Mouse (Mus musculus) urinary bladder, postnatal 10 days (tissue): ENCODE results near the gene Gstp2.
A peak's percentile ranks its signal among the peaks of the same experiment; 100 is the strongest.
"Not testable (repeated sequence)": the region's sequence is repeated elsewhere in the genome, so short reads cannot be mapped to it uniquely, and the experiment has no call there.

Experiments
- DNase-seq: peaks from one replicate; pipeline ENCODE4 v3.0.0; 2022; ENCODE audit warnings: low spot score

Gstp2 gene

DNA sequence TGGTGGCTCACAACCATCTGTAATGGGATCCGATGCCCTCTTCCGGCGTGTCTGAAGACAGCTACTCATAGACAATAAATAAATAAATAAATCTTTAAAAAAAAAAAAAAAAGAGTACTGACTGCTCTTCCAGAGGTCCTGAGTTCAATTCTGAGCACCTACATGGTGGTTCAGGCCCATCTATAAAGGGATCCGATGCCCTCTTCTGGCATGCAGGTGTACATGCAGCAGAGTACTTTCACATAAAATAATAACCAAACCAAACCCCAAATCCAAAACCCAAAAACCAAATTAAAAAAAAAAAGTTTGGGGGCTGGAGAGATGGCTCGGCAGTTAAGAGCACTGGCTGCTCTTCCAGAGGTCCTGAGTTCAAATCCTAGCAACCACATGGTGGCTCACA lies 3.2 kb upstream of the Gstp2 start:
- not testable (repeated sequence) for DNase-seq

DNA sequence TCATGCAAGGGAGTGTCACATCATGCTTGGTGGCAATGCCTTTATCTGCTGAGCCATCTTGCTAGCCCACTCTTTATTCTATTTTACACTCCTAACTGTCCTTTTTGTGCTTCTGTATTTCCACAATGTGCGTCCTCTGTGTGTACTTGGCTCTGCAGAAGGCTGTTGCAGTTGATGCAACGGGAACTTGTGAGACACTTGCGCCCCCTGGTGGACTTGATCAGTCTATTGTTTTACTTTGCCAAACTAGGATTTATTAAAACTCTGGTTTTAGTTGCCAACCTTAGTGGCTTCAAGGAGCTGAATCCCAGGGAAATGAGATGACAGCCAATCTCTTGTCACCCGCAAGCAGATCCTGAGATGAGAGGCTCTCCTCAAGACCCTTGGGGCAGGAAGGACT lies 2.0 kb upstream of the Gstp2 start:
- no peak for DNase-seq

DNA sequence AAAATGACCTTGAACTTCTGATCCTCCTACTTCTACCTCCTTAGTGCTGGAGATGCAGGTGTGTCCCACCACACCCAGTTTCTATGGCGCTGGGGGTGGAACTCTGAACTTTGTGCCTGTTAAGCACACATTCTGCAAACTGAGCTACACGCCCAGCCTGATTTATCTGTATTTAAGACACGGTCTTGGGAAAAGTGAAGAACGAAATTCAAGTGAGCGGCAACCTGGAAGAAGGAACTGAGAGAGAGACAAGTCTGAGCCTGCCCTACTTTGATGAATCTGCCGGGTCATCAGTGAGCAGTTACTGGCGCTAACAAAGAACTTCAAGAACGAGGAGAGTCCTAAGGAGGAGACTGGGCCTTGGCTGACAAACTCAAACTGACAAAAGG lies 1.0 kb upstream of the Gstp2 start:
- no peak for DNase-seq

DNA sequence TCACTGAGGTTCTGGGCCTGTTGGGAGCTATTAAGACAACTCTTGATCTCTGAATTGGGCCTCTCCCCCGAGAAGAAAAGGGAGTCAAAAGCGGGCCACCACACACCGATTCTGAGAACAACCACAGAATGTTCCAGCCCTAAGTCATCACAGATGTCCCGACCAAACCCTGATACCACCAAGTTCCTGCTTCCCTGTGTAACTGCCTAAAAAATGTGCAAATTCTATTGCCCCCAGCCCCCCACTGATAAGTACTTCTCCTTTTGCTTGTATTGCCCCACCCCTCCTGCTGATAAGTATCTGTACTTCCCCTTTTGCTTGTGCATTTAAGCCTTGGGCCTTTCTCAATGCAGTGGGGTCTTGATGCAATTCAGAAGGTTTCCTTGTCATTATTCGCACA lies 1.7 kb downstream of the Gstp2 start:
- DNase-seq, result not testable (repeated sequence)

DNA sequence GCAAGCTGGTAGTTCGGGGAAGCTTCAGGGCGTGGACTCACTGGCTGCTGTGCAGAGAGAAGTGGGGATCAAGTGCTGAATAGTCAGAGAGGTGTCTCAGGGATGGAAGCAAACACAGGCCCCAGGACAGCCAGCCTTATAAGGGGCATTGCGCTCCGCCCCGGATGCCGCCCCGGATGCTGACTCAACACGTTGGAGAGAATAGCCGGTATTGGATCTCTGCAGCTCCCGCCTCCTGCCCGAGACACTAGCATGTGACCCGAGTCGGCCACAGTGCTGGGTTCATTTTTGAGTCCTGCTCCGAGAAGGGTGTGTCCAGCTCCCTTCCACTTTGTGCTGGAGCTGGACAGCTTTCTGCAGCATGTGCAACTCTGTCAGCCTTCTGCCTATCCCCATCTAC lies 3.7 kb downstream of the Gstp2 start:
- DNase-seq, result no peak

DNA sequence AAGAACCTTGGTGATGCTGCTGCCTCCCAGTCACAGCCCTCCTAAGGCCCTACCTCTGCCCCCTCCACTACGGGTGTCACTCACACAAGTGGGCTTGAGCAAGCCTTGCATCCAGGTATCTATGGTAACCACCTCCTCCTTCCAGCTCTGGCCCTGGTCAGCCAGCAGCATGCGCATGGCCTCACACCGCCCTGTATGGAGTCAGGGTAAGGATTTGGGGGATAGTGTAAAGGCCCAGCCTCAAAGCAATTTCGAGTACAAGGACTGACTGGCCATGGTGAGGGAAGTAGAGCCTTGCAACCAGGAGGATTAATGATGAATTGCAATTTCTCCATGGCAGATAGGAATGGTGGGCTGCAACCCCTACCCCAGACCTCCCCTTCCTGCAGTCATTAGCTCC lies 4.3 kb downstream of the Gstp2 start:
- DNase-seq, result not testable (repeated sequence)

DNA sequence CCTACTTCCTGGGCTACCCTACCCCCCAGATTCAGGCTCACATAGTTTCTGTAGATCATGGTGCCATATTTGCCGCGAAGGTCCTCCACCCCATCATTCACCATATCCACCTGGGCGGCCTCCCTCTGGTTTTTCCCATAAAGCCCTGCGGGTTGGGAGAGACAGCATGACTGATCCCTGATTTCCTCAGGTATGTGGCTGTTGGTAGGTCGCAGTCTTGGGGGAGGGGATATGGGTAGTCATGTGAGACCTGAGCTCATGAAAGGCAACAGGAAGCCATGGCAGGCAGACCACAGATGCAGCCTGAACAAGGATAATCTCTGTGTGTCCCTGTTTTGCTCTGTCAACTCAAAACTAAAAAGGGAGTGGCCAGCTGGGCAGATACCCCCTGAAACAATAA lies 4.9 kb downstream of the Gstp2 start:
- DNase-seq, result not testable (repeated sequence)

DNA sequence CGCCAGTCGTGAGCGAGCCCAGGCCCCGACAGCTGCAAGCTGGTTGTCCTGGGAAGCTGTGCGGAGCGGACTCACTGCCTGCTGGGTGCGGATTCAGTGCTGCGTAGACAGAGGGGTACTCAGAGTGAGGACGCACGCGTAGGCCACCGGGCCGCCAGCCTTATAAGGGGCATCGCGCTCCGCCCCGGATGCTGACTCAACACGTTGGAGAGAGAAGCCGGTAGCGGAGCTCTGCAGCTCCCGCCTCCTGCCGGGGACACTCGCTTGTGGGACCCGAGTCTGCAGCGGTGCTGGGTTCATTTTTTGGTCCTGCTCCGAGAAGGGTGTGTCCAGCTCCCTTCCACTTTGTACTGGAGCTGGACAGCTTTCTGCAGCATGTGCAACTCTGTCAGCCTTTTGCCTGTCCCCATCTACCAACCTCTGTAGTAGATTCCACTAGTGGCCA lies 8.0 kb downstream of the Gstp2 start, which contains the start of gene Gstp1:
Gstp1 (minus strand) TSS at position 198 of the 445 bp plus-strand sequence.
- DNase-seq, result peak; percentile 47

DNA sequence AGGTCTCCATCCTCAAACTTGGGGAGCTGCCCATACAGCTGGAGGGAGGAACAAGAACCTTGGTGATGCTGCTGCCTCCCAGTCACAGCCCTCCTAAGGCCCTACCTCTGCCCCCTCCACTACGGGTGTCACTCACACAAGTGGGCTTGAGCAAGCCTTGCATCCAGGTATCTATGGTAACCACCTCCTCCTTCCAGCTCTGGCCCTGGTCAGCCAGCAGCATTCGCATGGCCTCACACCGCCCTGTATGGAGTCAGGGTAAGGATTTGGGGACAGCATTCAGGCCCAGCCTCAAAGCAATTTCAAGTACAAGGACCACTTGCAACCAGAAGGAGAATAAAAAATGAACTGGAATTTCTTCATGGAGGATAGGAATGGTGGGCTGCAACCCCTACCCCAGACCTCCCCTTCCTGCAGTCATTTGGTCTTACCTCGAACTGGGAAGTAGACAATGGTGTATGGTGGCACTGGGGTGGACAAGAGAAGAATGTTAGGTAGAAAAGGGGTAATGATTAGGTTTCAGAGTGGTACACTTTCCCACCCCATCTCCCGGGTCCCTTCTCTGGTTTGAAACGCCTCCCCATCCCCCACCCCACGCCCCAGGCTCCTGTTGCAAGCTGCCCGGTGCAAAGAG lies 8.6 kb downstream of the Gstp2 start:
- not testable (repeated sequence) for DNase-seq

DNA sequence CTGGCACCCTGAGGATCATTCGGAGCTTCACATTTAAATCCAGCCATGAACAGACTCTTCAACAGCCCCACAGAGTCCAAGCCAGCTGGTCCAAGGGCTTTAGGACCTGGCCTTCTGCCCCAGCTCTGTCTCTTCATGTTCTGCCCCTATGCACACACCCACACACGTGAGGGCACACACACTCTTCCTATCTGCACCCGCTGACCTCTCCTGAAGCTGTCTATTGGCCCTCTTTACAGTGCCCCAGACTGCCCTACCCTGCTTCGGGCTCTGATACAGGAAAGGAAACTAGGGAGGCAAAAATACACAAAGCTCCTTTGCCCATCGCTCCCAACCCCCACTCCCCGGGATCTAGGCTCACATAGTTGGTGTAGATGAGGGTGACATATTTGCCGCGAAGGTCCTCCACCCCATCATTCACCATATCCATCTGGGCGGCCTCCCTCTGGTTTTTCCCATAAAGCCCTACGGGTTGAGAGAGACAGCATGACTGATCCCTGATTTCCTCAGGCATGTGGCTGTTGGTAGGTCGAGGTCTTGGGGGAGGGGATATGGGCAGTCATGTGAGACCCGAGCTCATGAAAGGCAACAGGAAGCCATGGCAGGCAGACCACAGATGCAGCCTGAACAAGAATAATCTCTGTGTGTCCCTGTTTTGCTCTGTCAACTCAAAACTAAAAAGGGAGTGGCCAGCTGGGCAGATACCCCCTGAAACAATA lies 9.3 kb downstream of the Gstp2 start:
- DNase-seq, result no peak

DNA sequence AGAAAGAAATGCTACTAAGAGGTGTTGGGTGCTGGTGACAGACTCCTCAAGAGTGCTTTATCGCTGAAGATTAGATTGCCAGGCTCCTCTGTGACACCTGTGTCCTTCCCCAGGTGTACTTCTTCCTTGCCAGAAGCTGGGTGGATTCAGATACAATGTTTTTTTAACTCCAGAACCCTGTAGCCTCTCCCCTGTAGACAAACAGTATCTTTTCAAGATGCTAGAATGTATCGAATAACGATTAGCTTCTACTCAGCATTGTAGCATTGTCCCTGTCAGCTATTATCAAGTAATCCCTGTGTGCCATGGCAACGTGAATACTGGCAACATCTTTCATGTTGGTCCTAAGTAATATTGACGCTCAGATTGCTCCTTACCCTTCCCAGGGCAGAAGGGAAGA lies 12.1 kb downstream of the Gstp2 start:
- no peak for DNase-seq

DNA sequence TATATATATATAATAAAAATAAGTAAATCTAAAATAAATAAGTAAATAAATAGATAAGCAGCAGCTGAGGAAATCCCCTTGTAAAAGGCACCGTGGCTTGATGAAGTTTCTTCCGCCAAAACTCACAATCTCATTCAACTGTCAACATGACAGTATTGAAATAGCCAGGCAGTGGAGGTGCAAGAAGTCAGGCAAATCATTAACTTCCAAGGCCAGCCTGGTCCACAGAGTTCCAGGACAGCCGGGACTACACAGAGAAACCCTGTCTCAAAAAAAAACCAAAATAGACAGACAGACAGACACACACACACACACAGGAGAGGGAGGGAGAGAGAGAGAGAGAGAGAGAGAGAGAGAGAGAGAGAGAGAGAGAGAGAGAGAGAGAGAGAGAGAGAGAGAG lies 12.5 kb downstream of the Gstp2 start:
- DNase-seq, result no peak

DNA sequence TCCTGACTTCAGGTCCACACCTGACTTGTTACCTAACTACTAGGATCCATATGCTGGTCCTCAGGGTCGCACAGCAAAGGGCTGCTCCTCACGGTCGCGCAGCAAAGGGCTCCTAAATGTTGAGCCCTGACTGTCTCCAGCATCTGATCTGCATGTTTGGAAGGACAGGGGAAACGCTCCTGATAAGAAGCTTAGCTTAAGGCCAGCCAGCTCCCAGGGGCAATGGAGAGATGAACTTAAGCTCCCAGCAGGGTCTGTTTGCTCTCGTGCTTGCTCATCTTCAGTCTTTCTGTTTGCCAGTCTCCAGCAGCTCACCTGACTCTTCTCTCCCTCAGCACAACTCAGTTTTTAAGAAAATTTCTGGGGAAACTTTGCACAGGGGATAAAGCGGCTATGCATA lies 13.2 kb downstream of the Gstp2 start:
- DNase-seq, result no peak

DNA sequence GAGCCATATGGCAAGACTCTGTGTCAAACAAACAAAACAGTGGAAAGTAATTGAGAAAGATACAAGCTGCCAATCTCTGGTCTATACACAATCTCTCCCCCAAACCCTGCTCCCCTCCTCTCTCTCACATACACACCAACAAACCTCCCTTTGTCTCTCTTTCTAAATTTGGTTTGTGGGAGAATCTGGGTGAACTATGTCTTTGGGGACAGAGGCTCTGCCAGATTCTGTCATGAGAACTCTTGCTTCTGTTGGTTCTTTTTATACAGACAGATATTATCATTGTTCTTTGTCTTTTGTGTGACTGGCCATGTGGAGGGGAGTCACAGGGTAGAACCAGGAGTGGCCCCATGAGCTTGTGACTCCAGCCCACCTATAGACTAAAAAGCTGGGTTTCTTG lies 18.2 kb downstream of the Gstp2 start:
- no peak for DNase-seq

DNA sequence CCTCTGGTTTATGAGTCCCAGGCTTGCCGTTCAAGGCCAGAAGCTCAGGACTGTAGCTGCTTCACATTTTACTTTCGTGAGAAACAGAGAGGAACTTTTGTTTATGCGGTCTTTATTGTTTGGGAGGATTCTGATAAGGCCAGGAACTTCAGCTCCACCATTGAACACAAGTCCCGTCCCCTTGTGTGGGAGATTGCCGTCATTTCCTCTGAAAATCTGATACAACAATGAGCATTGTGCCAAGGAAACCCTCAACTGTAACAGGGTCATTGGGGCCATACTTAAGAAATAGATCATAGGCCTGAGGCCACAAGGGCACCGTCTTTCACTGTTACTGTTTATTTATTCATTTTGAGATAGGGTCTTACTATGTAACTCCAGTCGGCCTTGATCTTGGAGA lies 22.6 kb downstream of the Gstp2 start:
- DNase-seq, result no peak

DNA sequence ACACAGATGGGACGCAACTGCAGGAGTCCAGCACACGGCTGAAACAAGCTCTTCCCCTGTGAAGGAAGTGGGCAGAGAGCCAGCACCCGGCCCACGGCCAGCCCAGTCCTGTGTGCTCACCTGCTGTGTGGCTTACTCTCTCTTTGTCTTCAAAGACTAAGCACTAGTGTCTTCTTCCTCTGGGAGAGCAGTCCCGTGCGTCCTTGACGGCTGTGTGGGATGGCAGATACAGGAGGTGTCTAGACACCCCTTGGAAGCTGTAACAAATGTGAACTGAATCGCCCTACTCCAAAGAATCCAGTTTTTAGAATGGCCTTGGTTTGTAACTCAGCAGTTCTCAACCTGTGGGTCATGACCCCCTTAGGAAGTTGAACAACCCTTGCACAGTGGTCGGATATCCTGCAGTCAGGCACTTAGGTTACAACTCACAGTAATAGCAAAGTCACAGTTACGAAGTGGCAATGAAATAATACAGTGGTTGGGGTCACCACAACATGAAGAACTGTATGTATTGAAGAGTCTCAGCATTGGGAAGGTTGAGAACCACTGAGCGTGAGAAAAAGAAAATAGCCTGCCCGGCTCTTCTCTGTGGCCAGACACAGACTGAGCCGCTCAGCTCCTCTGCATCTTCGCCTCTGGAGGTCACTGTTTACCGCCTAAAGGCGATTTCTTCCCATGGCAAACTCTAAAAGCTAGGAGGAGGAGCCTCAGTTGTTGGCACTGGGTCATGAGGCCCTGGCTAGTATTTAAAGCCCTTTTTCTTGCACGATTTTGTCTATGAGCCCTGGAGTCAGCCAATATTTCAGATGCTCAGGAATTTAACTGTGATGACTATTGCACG lies 26.9 kb downstream of the Gstp2 start:
- peak; percentile 38 for DNase-seq

DNA sequence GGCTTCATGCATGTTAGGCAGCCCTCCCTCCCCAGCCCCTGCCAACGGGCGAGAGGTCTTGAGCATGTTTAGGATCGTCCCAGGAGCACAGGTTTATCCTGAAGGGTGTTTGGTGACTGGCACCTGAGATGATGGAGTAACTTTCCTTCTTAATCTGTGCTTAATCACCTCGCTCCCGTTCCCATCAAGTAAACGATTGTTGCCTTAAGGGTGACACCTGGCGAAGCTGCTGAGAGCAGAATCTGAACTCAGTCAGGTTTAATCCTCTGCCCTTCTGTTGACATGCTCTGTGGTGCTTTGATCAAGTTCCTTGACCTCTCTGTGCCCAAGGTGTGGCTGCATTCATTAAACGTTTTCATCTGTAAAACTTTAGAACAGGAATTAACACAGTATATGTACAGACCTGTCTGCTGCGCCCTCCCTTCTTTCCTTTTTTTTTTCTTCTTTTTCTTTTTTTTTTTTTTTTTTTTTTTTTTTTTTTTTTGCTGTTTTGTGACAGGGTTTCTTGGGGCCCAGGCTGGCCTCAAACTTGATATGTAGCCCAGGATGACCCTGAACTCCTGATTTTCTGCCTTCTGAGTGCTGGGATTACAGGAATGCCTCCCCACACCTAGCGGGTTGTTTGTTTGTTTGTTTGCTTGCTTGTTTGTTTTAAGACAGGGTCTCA lies 27.8 kb downstream of the Gstp2 start:
- DNase-seq, result no peak

DNA sequence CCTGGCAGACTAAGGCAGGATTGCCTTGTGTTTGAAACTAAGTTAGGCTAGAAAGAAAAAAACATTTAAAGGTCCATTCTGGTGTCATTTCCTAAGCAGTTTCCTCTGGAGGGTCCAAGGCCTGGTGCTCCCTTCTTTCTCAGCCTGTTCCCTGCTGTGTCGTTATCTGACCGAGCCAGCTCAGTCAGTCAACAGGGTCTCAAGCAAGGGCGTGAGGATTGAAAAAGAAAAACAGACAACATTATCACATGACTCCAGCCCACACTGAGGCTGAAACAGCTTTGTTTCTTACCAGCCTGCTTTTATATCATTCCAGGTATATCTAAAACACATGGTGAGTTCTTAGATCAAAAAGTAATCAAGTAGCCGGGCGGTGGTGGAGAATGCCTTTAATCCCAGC lies 30.2 kb downstream of the Gstp2 start:
- no peak for DNase-seq

DNA sequence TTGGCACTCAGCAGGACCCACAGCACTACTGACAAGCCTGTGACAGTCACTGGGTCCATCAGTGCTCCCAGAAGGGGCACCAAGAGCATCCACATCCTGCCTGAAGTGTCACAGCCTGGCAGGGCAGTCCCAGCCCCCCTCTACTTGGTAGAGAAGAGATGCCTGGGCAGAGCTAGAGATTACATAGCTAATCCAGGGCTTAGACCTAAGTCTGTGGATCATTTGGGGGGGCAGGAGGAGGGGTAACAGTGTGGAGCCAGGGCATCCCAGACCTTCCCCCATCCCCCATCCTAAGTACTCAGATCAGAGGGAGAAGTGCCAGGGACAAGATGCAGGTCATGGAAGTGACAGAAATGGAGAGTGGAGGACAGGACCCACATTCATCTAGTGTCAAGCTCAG lies 31.0 kb downstream of the Gstp2 start:
- no peak for DNase-seq

DNA sequence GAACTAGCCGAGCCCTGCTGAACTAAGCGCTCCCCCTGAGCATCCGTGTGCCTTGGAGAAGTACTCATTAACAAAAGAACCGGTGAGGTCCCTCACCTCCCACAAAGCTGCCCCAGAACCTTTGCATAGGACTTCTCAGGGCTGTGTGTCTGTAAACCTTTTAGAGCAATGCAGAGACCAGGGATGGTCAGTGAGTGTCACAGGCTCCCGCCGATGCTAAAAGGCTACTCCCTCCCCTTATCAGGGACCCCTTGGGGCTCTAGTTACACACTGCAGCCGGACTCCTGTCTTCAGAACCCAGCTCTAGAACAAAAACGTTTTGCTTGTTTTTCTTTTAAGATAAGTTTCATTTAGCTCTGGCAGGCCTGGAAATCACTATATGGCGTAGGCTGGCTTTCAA lies 32.8 kb downstream of the Gstp2 start:
- no peak for DNase-seq

DNA sequence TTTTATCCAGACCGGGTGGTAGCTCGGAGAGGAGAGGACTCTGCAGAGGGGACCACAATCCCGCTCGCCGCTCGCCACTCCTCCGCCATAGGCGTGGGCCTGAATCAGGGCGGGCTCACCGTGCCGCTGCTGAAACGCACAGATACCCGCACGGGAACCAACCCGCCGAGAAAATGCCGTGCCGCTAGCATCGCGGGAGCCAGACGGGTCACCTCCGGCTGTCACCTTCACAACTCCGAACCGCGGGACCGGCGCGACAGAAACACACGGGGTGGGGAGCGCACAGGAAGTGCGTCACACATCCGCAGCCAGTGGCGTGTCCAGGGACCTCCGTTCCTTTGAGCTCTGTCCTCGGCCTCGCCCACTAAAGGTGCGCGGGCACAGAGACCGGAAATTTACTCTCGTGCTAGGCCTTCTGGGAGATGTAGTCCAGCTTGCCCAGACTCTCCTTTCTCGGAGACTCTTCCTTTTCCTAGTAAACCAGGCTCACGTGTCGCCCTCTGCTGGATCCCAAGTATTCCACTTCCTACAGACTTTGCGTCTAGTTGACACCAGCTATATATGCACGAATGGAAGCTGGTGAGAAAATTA lies 33.3 kb downstream of the Gstp2 start, which contains the start of gene Ndufv1:
Ndufv1 (minus strand) TSS at position 375 of the 591 bp plus-strand sequence.
- peak; percentile 81 for DNase-seq

DNA sequence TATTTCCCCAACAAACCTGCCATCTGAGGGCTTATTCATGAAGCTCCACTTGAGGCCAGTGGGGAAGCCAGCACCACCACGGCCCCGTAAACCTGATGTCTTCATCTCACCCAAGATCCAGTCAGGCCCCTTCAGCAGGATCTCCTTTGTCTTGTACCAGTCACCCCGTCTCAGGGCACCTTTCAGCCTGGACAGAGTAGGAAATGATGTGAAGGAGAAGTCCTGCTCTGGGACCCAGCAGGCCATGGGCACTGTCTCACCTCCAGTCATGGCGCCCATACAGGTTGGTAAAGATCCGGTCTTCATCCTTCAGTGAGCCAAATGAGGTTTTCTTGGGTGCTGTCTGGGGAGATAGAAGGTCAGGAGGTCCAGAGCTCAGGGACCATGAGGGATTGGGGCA lies 34.7 kb downstream of the Gstp2 start:
- DNase-seq, result no peak
